21 mouse cellular contexts compared by ENCODE assay signal in the genomic region with DNA sequence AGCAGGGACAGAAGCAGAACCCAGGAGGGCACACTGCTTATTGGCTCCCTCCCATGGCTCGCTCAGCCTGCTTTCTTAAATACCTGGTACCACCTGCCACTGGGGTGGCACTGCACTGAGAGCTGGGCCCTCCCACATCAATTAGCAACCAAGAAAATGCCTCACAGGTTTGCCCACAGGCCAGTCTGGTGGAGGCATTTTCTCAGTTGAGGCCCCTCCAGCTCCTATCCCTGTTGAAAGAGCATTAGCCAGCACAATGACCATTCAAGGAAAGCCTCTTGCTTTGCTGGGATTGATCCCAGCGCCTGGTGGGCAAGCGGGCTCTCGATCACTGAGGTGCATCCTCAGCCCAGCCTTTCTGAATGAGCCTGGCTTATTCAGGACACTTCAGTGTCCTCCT. TPM values are rescaled to one million over a fixed set of nuclear protein-coding genes. Genes with fewer than 3 reads are reported as not detected.
DNase-seq lines count a peak whose midpoint lies in the region; ATAC-seq lines count a peak whose summit lies in the region.
"Had no signal": no experiment of that assay in that cellular context is flagged by ENCODE, and none has a peak within 500 bp of the region (broad histone marks: within the 10 kb centered on the region; RNA-seq: fewer than 3 reads in every experiment).

No protein-coding gene starts in this region.

- H3K9ac ChIP-seq in hindbrain, embryonic 14.5 days: no peak overlapping the region
- H3K9ac ChIP-seq in intestine, embryonic 16.5 days (ENCODE audit: low read depth, low read length): 0 out of 2 replicates have a peak overlapping the region, but pooled peaks have one; percentile 35
- H3K9ac ChIP-seq in stomach, embryonic 15.5 days: no peak overlapping the region
- H3K9ac ChIP-seq: embryonic facial prominence, embryonic 12.5 days; forebrain, embryonic 12.5 days; hindbrain, embryonic 15.5 days had no signal

- H3K4me2 ChIP-seq in hindbrain, embryonic 14.5 days (replicated peaks): no peak overlapping the region
- H3K4me2 ChIP-seq in intestine, embryonic 16.5 days (ENCODE audit: low read depth, low read length): no peak overlapping the region
- no peak overlapping the region for H3K4me2 ChIP-seq in stomach, embryonic 15.5 days
- H3K4me2 ChIP-seq: embryonic facial prominence, embryonic 12.5 days; forebrain, embryonic 12.5 days; hindbrain, embryonic 15.5 days had no signal

- no peak for ATAC-seq in hindbrain, embryonic 14.5 days (ENCODE audit: low FRiP score)
- ATAC-seq in intestine, embryonic 16.5 days: no peak
- ATAC-seq in stomach, embryonic 15.5 days (ENCODE audit: insufficient read depth, low FRiP score, low read depth): no peak
- ATAC-seq: activated CD4-positive, CD25-positive, alpha-beta regulatory T cell, adult 4 months; forebrain, embryonic 16.5 days; Patski had no signal

- H3K4me3 ChIP-seq in hindbrain, embryonic 10.5 days: no peak overlapping the region
- no peak overlapping the region for H3K4me3 ChIP-seq in hindbrain, embryonic 14.5 days (replicated peaks; ENCODE audit: low read length)
- H3K4me3 ChIP-seq in embryonic facial prominence, embryonic 10.5 days: no peak overlapping the region
- no peak overlapping the region for H3K4me3 ChIP-seq in intestine, embryonic 16.5 days (ENCODE audit: low read length)
- no peak overlapping the region for H3K4me3 ChIP-seq in stomach, embryonic 15.5 days (replicated peaks)
- H3K4me3 ChIP-seq in heart, embryonic 10.5 days: no peak overlapping the region
- H3K4me3 ChIP-seq: embryonic facial prominence, embryonic 12.5 days; forebrain, embryonic 12.5 days; gastrocnemius, adult 2 months; hindbrain, embryonic 15.5 days had no signal

- DNase-seq in hindbrain, embryonic 10.5 days (ENCODE audit: low spot score): no peak
- DNase-seq in hindbrain, embryonic 14.5 days (ENCODE audit: low spot score): no peak
- DNase-seq in embryonic facial prominence, embryonic 10.5 days (ENCODE audit: low spot score): no peak
- DNase-seq in urinary bladder, postnatal 10 days (ENCODE audit: low spot score): no peak
- DNase-seq in heart, embryonic 10.5 days (ENCODE audit: low spot score): no peak
- DNase-seq: adrenal gland, postnatal 14 days; cerebellum, adult 11-12 months; cerebellum, adult 9-11 months; cerebellum, postnatal 36 days; gastrocnemius, adult 2 months; gastrocnemius, postnatal 25 days; heart, postnatal 14 days had no signal

- H3K27ac ChIP-seq in hindbrain, embryonic 10.5 days: peak overlapping the region; percentile 53; the same call in 1 of the 2 replicates
- no peak overlapping the region for H3K27ac ChIP-seq in hindbrain, embryonic 14.5 days
- 0 out of 2 replicates have a peak overlapping the region, but pooled peaks have one; percentile 11 for H3K27ac ChIP-seq in embryonic facial prominence, embryonic 10.5 days (replicated peaks)
- H3K27ac ChIP-seq in intestine, embryonic 16.5 days (ENCODE audit: low read length): peak overlapping the region; percentile 60
- peak overlapping the region; percentile 83 for H3K27ac ChIP-seq in stomach, embryonic 15.5 days
- no peak overlapping the region for H3K27ac ChIP-seq in heart, embryonic 10.5 days
- H3K27ac ChIP-seq: embryonic facial prominence, embryonic 12.5 days; forebrain, embryonic 12.5 days; gastrocnemius, adult 2 months; hindbrain, embryonic 15.5 days had no signal

- no peaks in the 10 kb centered on the region for H3K27me3 ChIP-seq in hindbrain, embryonic 10.5 days (ENCODE audit: insufficient read depth, poor library complexity, severe bottlenecking)
- no peaks in the 10 kb centered on the region for H3K27me3 ChIP-seq in hindbrain, embryonic 14.5 days (ENCODE audit: control insufficient read depth, insufficient read depth, low read length)
- no peaks in the 10 kb centered on the region for H3K27me3 ChIP-seq in embryonic facial prominence, embryonic 10.5 days (replicated peaks; ENCODE audit: low read depth, poor library complexity, severe bottlenecking)
- no peaks in the 10 kb centered on the region for H3K27me3 ChIP-seq in intestine, embryonic 16.5 days (replicated peaks; ENCODE audit: control insufficient read depth, insufficient read depth, low read length)
- no peaks in the 10 kb centered on the region for H3K27me3 ChIP-seq in stomach, embryonic 15.5 days (replicated peaks)
- H3K27me3 ChIP-seq in heart, embryonic 10.5 days (ENCODE audit: insufficient read depth, poor library complexity, severe bottlenecking): no peaks in the 10 kb centered on the region
- H3K27me3 ChIP-seq: CH12.LX; embryonic facial prominence, embryonic 12.5 days; forebrain, embryonic 12.5 days; hindbrain, embryonic 15.5 days; Patski had no signal

- H3K4me1 ChIP-seq in hindbrain, embryonic 10.5 days (replicated peaks): peaks cover 16% of the 10 kb centered on the region
- no peaks in the 10 kb centered on the region for H3K4me1 ChIP-seq in hindbrain, embryonic 14.5 days (replicated peaks; ENCODE audit: control insufficient read depth, insufficient read depth, low read length)
- peaks cover 17% of the 10 kb centered on the region for H3K4me1 ChIP-seq in embryonic facial prominence, embryonic 10.5 days
- H3K4me1 ChIP-seq in intestine, embryonic 16.5 days (ENCODE audit: control insufficient read depth, insufficient read depth, low read length): 0 out of 2 replicates have a peak, but pooled peaks cover 11% of the 10 kb centered on the region
- H3K4me1 ChIP-seq in stomach, embryonic 15.5 days: peaks cover 20% of the 10 kb centered on the region
- 0 out of 2 replicates have a peak, but pooled peaks cover 6% of the 10 kb centered on the region for H3K4me1 ChIP-seq in heart, embryonic 10.5 days
- H3K4me1 ChIP-seq: hindbrain, embryonic 15.5 days had no signal

- WGBS in hindbrain, embryonic 10.5 days: 32% methylated on average over 4 of the region's 4 CpGs
- 30% methylated on average over 4 of the region's 4 CpGs for WGBS in hindbrain, embryonic 14.5 days
- WGBS in embryonic facial prominence, embryonic 10.5 days: 49% methylated on average over 4 of the region's 4 CpGs
- 74% methylated on average over 4 of the region's 4 CpGs for WGBS in intestine, embryonic 16.5 days
- WGBS in stomach, embryonic 15.5 days: 74% methylated on average over 4 of the region's 4 CpGs
- 73% methylated on average over 4 of the region's 4 CpGs for WGBS in heart, embryonic 10.5 days

- H3K36me3 ChIP-seq in hindbrain, embryonic 10.5 days: no peaks in the 10 kb centered on the region
- no peaks in the 10 kb centered on the region for H3K36me3 ChIP-seq in hindbrain, embryonic 14.5 days (replicated peaks; ENCODE audit: control insufficient read depth, insufficient read depth)
- no peaks in the 10 kb centered on the region for H3K36me3 ChIP-seq in embryonic facial prominence, embryonic 10.5 days (replicated peaks)
- H3K36me3 ChIP-seq in intestine, embryonic 16.5 days (ENCODE audit: control insufficient read depth, insufficient read depth, low read length): no peaks in the 10 kb centered on the region
- no peaks in the 10 kb centered on the region for H3K36me3 ChIP-seq in stomach, embryonic 15.5 days
- peaks cover 5% of the 10 kb centered on the region; the same call in 1 of the 2 replicates for H3K36me3 ChIP-seq in heart, embryonic 10.5 days
- H3K36me3 ChIP-seq: embryonic facial prominence, embryonic 12.5 days; forebrain, embryonic 12.5 days; hindbrain, embryonic 15.5 days had no signal

- no peaks in the 10 kb centered on the region for H3K9me3 ChIP-seq in hindbrain, embryonic 10.5 days
- no peaks in the 10 kb centered on the region for H3K9me3 ChIP-seq in hindbrain, embryonic 14.5 days (ENCODE audit: control insufficient read depth, low read length)
- no peaks in the 10 kb centered on the region for H3K9me3 ChIP-seq in embryonic facial prominence, embryonic 10.5 days
- no peaks in the 10 kb centered on the region for H3K9me3 ChIP-seq in intestine, embryonic 16.5 days (ENCODE audit: control insufficient read depth, low read length)
- H3K9me3 ChIP-seq in stomach, embryonic 15.5 days: no peaks in the 10 kb centered on the region
- H3K9me3 ChIP-seq in heart, embryonic 10.5 days: no peaks in the 10 kb centered on the region
- H3K9me3 ChIP-seq: embryonic facial prominence, embryonic 12.5 days; forebrain, embryonic 12.5 days; hindbrain, embryonic 15.5 days had no signal

RNA-seq across cellular contexts. Expression of a gene that starts 40.5 kb away (rescaled TPM):
- 8.7 and 9.3 TPM in 2 replicates for polyA plus RNA-seq in hindbrain, embryonic 10.5 days (2016; fragmentation: Nextera tagmentation; extraction: Ambion mirVana)
- polyA plus RNA-seq in hindbrain, embryonic 14.5 days (2014; fragmentation: Nextera tagmentation; extraction: Ambion mirVana): 6.8 TPM in 2 replicates
- 8.1 and 8.6 TPM in 2 replicates for polyA plus RNA-seq in embryonic facial prominence, embryonic 10.5 days (2016; fragmentation: Nextera tagmentation; extraction: Ambion mirVana)
- 8.6 and 9.2 TPM in 2 replicates for polyA plus RNA-seq in intestine, embryonic 16.5 days (2015; fragmentation: Nextera tagmentation; extraction: Ambion mirVana)
- polyA plus RNA-seq in stomach, embryonic 15.5 days (2015; fragmentation: Nextera tagmentation; extraction: Ambion mirVana): 7.9 and 9.5 TPM in 2 replicates
- polyA plus RNA-seq in heart, embryonic 10.5 days (2016; fragmentation: Nextera tagmentation; extraction: Ambion mirVana): 11.3 and 12.8 TPM in 2 replicates

Comparison
In these comparisons a context has a peak if more than half of its experiments do, and no peak if none do; other contexts are left out.
1. H3K27ac ChIP-seq: peak in hindbrain, embryonic 10.5 days (single experiment), embryonic facial prominence, embryonic 10.5 days (single experiment), intestine, embryonic 16.5 days (single experiment) and stomach, embryonic 15.5 days (single experiment); none in hindbrain, embryonic 14.5 days (single experiment) and heart, embryonic 10.5 days (single experiment).